Mouse (Mus musculus) megakaryocyte-erythroid progenitor cell, adult 5-6 weeks (primary cell): ENCODE data around the gene Malrd1. TPM values are rescaled to one million over a fixed set of nuclear protein-coding genes. Genes with fewer than 3 reads are reported as not detected.
"Not testable (repeated sequence)": the region's sequence is repeated elsewhere in the genome, so short reads cannot be mapped to it uniquely, and the experiment has no call there.

Source experiments
- ATAC-seq: replicated peaks from 2 replicates; pipeline ENCODE4 v1.8.0; 2016; ENCODE audit warnings: mild to moderate bottlenecking, inconsistent platforms; ENCODE audit not compliant: severe bottlenecking, poor library complexity, low FRiP score, low TSS enrichment
- total RNA-seq, 2 experiments: library from RNA; stranded (forward) in 1 of 2; stranded (reverse) in 1 of 2; fragments of 200-1000, 215-1000 nt in 1 of 2; fragments of >200 nt in 1 of 2; fragmentation: Nextera tagmentation in 1 of 2; gene quantifications; 2 replicates each; pipeline ENCODE4 v1.2.3; 2014 to 2017

Gene Malrd1
- total RNA-seq, 2 experiments from 2014 or later = not detected

DNA sequence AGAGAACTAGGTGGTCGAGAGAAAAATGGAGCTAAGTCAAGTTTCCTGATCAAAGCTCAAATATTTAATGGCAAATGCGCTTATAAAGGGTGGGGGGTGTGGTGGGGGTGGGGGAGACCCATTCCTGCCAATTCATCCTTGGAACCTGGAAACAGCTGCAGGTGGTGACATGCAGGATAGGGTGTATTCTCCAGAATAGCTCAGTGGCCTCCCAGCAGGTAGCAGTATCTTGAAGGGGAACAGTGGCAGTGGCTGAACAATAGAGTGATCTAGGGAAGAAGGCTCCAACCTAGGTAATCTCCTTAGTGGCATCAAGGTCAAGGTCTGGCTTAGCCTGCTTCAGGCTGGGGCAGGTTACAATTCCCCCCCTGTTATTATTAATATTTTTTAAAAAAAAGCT lies 490.8 kb downstream of the Malrd1 start:
- ATAC-seq = not testable (repeated sequence)

DNA sequence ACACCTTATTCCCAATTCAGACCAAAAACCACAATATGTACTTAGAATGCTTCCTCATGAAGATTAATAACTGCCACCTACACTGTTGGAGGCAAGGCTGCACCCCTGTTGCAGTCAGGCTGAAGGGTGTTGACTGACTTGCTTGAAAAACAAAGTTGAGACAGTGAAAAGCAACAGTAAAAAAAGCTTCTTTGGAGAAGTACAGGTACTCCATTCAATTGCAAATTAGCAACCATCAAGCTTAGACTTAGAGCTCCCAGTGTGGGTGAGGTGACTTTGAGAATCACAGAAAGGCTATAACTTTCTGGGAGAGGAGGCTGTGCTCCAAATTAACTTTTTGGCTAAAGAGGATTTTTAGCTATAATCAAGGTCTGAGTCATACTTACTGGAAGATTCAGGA lies 491.4 kb downstream of the Malrd1 start:
- ATAC-seq = not testable (repeated sequence)

DNA sequence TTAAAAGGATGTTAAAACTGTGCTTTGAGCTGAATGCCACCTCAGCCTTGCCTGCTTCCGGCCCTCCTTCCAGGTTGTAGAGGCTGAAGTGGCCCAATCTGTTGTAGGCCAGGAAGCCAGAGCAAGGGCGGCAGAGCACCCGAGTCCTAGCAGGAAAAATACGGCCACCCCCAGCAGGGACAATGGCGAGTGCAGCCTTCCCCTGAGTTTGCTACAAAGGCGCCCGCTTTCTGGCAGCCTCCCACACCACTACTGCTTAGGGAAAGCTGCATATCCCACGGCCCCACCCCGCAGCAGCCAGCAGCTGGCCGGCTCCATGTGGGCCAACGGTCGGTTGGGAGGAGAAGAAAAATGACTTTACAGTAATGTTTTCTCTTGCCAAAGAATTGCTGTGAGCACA lies 503.5 kb downstream of the Malrd1 start:
- ATAC-seq = no peak

DNA sequence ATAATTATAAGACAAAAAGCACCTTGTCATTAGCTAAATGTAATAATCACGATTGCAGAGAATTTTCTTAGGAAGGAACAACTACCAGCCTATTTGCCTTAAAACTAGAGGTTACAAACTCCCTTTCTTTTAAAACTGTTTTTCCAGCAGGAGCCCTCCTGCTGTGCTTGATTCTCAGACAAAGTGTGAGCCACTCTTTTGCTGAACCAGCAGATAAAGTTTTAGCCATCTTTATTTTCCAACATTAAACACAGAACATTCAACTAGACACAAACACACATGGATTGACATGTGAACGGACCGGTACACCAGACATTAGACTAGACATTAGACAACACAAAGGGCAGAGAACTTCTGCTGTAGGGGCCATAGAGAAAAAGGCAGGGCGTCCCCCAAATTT lies 505.3 kb downstream of the Malrd1 start:
- ATAC-seq = no peak

DNA sequence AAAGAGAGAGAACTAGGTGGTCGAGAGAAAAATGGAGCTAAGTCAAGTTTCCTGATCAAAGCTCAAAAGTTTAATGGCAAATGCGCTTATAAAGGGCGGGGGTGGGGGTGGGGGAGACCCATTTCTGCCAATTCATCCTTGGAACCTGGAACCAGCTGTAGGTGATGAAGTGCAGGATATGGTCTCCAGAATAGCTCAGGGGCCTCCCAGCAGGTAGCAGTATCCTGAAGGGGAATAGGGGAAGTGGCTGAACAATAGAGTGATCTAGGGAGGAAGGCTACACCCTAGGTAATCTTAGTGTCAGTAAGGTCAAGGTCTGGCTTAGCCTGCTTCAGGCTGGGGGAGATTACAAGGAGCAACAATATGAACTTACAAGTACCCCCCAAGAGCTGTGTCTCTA lies 506.5 kb downstream of the Malrd1 start:
- no peak for ATAC-seq

DNA sequence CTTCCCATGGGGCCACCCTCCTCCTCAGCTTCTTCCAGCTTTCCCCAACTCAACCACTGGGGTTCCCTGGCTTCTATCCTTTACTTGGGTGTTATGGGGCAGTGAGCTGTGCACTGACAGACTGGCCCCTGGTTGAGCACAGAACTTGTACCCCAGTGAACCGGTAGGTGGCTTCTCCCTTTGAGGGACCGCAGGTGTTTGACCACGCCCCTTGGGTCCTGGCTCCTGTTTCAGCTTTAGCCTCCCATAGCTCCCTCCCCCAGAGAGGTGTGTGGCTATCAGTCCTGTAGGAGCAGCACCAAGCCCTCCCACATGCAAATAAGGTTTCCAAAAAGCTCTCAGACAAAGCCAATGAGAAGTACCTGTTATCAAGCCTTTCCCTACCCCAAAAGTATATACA lies 584.4 kb downstream of the Malrd1 start:
- no peak for ATAC-seq

DNA sequence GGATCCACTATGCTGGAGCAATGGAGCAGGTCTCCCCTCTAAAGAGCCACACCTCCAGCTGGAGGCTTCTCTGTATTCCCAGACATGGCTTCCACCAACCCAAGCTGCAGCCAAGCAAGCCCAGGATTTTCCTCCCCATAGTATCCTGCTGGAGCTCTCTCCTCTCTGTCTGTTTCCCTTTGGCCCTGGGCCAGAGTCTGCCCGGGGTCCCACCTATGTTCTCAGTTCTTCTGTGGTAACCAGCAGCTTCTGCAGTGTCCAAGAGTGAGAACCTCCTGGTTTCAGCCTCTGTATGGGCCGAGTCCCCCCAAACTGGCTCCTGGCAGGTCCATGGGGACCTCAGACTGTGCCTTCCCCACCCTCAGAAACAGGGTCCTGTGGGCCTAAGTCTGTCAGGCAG lies 587.1 kb downstream of the Malrd1 start:
- ATAC-seq = no peak

DNA sequence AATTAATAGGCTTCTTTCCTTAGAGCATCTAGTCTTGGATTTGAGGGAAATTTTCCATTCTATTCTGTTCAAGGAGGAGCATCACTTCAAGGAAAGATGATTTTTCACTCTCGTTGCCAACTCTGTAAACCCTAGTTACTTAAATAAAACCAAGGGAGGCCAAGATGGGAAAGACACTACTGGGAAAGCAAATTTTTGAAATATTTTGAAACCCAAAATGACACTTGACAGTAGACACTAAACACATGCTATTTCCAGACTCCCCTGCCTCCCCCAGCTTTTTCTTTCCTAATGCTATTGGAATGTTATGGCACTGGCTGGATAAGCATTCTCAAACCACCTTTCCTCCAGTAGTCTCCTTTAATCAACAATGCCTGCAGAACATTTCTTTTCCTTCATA lies 621.7 kb downstream of the Malrd1 start:
- no peak for ATAC-seq

DNA sequence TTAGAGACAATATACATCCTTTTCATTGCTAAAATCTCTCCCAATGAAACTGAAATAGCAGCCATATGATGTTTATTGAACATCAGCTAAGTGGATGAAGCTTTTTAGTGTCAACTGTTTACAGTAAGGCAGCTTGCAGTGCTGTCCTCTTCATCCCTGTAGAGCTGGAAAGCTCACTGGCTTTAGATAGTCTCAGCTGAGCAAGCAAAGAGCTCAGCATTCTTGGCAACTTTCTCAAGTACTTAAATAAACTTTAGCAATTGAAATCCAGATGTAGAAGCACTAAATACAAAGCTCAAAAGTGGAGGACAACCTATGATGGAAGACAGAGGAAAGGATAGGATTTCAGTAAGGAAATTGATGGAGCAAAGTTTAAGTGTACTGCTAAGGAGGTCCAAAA lies 626.3 kb downstream of the Malrd1 start:
- no peak for ATAC-seq

DNA sequence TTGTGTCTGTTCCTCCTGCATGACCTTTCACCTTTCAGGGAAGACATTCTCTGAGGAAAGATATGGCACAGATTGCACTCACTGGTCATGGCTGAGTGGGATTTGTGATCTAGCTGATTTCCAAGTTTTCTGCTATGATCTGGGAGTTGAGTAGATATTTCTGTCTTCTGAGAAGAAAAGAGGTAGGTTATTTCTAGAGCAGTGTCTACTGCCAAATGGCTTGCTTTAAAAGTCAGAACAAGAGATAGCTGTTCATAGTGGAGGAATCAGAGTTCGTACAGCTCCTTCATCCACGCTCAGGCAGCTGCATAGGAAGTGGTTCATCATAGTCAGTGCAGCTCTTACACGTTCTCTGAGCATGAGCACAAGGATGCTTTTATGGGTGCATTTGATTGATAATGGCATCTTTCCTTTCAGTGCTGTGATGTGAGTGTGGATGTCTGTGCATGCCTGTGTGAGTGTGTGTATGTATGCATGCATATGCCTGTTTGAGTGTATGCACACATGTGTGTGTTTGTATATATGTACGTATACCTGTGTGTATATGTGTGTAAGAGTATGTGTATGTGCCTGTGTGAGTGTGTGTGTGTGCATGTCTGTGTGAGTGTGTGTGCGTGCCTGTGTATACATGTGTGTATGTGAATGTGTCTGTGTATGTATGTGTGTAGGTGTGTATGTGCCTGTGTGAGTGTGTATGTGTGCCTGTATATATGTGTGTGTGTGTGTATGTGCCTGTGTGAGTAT lies 637.1 kb downstream of the Malrd1 start:
- no peak for ATAC-seq

DNA sequence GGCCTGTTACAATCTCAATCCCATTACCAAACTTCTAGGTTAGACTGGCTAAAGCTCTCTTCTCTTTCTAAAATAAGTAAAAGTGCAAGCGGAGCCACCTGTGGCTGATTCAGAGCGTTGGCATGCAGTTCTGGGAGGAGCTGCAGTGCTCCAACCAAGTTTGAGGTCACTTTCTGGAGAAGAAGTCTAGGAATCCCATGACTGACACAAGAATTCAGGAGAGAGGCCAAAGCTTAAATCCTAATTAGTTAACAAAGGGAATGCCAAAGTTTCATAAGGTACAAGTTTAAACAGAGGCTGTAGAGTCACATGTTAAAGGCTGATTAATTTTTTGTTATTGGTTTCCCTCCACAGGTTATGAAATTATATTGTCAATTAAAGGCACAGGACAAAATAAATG lies 642.3 kb downstream of the Malrd1 start:
- no peak for ATAC-seq

DNA sequence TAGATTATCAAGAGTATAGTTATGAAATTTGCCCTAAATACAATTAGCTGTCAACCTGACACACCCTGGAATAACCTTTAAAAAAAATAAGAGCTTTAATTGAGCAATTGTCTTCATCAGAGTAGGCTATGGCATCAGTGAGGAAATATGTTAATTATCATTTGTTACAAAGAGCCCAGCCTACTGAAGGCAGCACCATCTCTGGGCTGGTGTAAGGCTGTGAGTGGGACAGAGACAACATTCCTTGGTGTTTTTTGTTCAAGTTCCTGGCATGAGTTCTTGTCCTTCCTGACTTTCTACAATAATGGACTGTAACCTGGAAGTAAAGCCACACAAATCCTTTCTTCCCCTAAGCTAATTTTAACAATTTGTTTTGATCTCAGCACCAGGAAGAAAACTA lies 645.8 kb downstream of the Malrd1 start:
- no peak for ATAC-seq

DNA sequence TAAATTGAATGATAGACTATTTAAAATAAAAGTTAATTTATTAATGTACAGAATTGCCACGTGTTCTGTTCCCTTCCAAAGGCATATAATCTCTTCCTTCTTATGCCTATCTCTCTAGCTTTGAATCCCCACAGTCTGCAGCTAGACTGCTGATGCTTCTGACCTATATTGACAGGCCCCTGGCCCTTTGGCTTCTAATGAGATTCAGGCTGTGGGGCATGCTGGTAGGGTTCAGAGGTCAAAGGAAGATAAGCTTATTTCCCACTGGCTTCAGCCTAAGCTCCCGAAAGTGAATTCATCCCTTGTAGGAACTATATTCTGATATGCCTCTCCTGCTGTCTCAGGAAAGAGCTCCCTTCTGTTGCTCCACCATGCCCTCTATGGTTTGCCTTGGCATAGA lies 647.1 kb downstream of the Malrd1 start:
- ATAC-seq = no peak

DNA sequence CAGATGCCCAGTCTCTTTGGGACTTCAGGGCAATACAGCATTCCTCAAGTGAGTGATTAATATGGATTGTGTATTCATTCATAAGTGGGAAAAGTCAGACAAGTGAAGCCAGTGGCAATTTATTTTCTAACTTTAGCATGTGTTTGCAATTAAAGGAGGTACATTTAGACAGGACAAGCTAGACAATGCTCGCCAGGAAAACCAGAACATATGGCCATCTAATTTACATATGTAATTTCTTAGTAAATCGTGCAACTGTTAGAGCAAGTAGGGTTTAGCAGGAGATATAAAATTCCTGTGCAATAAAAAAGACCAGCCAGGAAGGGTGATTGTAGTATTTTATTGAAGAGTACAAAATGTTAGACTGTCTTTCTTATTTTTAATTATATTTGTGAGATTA lies 655.9 kb downstream of the Malrd1 start:
- ATAC-seq = no peak

DNA sequence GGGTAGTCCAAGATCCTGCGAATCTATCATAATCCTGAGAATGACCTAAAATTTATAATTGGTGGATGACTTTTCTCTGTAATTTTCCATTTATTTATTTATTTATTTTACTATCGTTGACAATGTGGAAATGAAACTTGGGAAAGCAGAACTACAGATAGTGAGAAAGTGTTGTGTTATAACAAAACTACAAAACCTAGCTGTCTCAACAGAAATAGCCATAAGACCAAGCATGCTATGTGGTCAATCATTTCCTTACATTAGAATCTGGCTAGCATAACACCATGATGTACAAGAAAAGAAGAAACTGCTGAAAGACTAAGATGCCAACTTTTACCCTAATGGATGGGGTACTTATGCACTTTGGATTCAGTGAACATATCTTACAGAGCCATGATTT lies 656.9 kb downstream of the Malrd1 start:
- no peak for ATAC-seq

DNA sequence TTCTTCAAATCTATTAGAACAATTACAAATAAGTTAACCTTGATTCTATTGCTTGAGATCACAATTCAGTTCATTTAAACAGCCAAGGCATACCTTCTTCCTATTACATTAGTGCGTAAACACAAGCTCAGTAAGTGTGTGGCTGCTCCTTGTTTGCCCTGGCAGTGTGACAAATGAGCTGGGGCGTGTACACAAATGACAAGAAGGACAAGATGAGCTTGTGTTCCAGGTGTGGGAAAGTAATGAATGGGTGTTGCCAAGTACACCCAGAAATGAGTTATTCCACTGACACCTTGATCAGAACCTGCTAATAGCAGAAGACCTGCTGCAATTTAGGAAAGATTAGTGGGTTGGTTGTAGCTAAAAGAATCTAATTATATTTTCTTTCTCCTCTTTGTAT lies 683.7 kb downstream of the Malrd1 start:
- ATAC-seq = no peak

DNA sequence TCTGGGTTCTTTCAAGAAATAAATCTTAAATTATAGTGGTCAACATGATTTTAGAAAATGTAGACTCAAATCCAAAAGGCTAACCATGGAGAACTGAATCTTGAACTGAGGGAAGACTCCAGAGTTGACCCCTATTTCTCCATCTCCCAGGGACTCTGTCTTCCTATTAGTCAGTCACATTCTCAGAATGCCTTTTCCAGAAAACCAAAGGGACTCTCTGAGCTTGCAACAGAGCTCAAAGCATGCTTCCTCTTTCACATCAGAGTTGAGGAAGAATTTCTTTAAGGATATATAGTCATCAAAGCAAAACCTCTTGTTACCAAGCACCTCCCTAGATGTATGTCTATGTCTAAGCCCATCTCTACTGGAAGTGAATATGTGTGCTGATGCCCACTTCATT lies 686.5 kb downstream of the Malrd1 start:
- ATAC-seq = no peak

DNA sequence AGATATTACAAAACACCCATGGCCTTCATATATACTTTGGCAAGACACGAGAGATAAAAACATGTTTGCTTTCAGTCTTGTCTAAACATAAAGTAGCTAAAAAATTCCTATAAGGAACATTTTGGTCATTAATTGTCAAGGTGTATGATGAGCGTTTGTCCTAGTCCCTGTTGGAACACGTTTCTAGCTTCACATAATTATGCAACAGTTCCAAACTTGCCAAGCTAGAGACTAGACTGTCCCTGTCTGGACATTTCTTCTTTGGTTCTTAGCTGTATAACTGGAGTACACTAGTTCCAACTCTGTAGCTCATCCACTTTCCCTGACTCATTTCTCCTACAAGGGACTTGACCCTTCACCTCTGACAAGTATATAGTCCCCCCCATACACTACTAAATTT lies 687.8 kb downstream of the Malrd1 start:
- ATAC-seq = no peak

DNA sequence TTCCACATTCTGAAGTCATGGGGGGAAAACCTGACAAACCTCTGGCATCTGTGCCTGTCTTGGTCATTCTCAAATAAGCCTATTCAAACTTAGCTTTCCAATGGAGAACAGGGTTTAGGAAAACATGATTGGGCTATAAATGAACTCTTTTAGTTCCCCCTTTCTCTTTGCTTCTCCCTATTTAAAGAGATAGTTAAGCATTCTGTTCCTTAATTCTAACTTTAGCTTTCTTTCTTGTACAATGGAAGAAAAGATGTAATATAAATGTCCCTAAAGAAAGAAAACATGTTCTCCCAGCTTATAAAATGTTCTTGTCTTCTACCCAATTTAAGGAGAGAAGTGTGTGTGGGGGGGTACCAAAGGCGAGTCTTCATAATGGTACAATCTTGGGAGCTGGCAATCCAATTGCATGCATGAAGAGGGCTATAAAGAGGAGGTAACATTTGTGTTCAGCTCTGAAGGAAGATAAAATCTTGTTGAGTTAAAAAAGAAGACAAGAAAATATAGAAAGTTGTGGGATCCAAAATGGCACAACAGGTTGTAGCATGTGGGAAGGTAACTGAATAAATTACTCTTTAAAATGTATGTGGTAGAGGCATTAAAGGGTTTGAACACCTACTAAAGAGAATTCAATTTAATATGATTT lies 702.0 kb downstream of the Malrd1 start:
- ATAC-seq = no peak

DNA sequence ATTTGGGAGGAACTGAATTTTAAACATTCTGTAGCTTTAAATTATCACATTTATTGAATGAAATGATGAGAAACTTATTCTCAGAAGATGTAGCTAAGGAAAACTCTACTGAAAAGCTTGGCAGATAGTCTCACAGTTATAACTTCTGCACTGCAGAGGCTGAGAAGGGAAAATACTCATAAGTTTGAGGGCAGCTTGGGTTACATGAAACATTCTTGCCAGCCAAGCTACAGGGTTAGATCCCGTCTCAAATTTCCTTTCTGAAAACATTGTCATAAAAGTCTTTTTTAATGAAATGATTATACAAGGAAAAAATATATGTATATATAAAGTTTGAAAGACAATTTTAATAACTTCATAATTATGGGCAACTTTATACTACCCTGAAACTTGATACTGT lies 714.6 kb downstream of the Malrd1 start:
- ATAC-seq = no peak

DNA sequence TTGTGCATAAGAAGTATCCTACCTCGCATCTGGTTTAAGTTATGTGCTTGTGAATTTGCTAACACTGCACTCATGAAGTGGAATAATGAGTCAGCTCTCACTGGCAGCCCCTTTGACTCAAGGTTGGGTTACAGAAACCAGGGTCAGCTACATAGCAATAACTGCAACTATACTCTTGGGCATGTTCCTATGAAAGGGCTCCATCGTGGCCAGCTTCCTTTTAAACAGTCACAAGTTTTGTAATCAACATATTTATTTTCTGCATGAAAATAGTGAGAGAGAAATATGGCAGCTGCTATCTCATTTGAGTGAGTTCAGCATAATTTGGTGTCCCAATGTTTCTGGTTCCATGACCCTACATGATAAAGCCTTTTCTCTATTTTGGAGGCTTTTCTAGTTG lies 716.8 kb downstream of the Malrd1 start:
- ATAC-seq = no peak
